Mouse (Mus musculus) lung, adult 18-20 months (tissue): Measurements from ENCODE around the gene Gm17324.
"Not testable (repeated sequence)": the region's sequence is repeated elsewhere in the genome, so short reads cannot be mapped to it uniquely, and the experiment has no call there.

ENCODE experiments used
- DNase-seq, 2 experiments: peaks; one replicate each; pipeline ENCODE4 v3.0.0; 2022; ENCODE audit warnings: mixed read lengths in 2 of 2

Gene Gm17324

DNA sequence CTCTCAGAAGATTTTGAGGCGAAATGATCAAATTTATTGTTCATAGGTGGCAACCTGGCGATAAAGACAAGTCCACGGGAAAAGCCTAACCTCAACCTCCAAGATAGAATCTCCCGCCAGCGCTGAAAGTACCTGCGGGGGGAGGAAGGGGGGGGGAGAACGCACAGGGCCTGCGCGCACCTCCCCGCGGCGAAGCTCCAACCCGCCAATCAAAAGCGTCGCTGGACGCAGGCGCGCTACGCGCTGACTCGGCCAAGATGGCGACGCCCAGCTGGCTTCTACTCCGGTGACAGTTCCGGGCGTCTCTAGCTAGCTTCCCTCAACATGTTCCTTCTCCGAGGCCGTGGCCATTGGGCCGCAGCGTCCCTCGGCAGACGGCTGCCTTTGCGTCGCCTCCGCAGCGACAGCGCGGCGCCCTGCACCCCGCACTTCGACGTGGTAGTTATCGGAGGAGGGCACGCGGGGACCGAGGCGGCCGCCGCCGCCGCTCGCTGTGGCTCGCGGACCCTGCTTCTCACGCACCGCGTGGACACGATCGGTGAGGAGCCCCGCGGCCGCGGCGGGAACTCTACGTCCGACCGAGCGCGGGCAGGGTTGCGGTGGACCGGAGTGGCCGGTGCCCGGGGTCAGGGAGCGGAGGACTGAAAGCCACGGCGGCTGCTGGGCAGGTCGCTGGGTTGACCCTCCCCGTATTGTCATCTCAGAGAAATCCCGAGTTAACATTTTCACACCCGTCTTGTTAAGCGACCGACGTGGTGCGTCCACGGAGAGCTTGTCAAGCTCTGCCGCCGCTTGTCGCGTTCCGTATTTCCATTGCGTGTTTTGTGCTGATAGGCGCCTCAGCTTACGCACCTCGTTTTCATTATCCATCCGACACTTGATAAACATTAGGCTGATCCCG, at the start of gene Gm17324, which contains the start of gene Mto1:
Gene Gm17324 (minus strand): TSS at position 814 of the 901 bp plus-strand sequence.
Gene Mto1 (plus strand): TSS at position 236 of the 901 bp plus-strand sequence.
- DNase-seq = peak; percentile 86 to 88

DNA sequence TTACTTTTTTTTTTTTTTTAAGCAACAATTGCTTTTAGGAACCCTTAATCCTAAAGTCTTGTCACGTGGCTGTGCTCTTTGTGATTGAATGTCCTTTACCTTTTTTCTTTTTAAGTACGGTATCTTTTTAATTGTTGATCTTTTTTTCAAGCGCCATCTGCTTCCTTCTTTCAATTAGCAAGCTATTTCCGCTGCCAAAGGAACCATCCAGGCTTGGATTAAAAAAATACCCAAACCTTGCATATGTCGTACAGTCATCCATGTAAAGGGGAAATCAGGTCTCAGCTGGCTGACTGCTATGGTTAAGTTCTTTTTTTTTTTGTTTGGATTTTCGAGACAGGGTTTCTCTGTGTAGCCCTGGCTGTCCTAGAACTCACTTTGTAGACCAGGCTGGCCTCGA, 44.6 kb upstream of the Gm17324 start:
- DNase-seq = no peak

DNA sequence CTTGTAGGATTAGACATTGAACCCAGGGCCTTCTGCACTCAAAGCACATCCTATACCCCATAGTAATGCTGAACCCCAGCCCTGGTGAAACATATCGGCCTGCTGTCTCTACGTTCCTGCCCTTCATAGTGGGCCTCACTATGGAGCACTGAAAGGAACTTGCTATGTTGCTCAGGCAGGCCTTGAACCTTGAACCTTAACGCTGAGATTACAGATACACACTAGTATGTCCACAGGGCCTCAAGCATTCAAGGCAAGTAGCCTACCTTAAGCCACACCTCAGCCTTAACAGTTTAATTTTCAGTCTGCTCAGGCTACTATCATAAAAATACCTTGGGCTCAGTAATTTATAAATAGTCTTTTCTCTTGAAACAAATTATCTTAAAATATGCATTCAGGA, 43.7 kb upstream of the Gm17324 start:
- DNase-seq = no peak

DNA sequence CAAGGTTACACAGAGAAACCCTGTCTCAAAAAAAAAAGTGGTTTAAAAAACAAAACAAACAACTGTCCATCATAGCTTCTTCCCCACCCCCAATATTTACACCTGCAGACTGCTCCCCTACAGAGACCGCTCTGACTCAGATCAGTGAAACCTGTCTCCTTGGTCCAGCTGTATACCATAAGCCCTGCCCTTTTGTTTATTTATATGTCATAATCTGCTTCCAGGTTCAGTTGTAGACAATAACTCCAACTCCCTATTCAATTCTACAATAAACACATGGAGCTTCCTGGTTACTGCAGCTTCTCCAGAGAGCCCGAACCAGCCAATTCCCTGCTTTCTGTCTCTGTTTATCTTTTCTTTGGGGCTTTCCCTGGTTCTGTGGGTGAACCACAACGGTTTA, 42.6 kb upstream of the Gm17324 start:
- DNase-seq = no peak

DNA sequence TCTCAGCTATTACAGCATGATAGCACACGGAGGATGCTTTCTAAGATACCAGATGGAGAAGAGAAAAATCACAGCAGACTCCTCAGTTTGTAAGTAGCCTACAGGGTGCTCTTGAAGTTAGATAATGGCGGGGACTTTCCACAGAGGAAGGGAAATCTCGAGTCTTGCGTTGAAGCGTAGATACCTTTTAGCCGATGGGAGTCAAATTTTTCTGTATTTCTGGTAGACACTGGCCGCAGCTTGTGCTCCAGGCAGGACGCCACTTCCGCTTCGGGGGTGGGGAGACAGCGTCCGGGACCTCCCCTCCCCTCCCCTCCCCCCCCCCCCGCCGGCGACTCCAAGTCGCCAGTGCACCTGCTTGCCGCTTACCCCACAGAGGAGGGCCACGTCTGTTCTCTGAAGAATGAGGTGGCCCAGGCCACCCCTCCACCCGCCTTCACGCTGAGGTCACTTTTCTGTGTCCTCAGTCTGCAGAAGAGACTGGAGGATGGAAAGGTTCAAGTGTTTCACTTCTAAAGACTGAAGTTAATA, 40.4 kb upstream of the Gm17324 start, which contains the start of gene Eef1a1:
Gene Eef1a1 (minus strand): TSS at position 262 of the 531 bp plus-strand sequence.
- peak; percentile 71 to 72 for DNase-seq

DNA sequence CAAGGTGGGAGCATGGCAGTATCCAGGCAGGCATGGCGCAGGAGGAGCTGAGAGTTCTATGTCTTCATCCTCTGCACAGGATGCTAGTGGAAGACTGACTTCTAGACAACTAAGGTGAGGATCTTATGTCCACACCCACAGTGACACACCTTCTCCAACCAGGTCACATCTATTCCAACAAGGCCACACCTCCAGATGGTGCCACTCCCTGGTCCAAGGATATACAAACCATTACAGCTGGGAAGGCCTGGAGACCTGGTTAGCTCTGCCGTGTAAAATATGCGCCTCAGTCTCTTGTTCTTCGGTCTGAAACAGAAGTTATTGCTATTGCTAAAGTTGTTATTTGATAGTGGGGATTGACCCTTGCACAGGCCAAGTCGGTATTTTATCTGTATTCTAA, 39.4 kb upstream of the Gm17324 start:
- DNase-seq = not testable (repeated sequence)

DNA sequence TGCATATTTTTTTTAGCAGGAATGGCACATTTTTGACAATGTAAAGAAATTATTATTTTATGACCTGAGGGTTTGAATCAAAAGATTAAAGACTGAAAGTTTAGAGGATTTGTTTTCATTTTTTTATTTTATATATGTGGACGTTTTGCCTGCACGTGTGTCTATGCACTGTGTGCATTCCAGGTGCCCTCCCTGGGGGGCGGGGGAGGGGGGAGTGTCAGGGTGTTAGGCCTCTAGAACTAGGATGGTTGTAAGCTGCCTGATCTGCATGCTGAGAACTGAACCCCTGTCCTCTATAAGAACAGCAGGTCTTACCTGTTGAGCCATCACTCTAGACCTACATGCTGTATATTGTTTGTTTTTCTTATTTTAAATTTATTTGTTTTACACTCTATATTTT, 36.1 kb upstream of the Gm17324 start:
- DNase-seq = no peak

DNA sequence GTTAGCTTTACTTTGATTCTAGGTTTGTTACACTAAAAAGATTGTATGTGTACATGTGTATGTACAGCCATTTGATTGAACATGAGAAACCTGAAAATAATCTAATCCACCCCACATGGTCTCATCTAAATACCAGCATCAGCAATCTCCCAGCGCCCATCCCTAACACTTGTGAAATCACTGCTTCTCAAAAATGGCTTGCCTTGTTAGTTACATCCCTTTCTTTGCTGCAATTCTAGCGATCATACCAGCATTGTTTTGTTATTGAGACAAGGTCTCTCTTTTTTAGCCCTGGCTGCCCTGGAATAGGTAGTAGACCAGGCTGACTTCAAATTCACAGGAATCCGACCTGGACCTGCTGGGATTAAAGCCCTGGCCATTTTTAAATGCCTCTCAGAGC, 33.8 kb upstream of the Gm17324 start:
- peak in 1 of 2 experiments; percentile 18 for DNase-seq

DNA sequence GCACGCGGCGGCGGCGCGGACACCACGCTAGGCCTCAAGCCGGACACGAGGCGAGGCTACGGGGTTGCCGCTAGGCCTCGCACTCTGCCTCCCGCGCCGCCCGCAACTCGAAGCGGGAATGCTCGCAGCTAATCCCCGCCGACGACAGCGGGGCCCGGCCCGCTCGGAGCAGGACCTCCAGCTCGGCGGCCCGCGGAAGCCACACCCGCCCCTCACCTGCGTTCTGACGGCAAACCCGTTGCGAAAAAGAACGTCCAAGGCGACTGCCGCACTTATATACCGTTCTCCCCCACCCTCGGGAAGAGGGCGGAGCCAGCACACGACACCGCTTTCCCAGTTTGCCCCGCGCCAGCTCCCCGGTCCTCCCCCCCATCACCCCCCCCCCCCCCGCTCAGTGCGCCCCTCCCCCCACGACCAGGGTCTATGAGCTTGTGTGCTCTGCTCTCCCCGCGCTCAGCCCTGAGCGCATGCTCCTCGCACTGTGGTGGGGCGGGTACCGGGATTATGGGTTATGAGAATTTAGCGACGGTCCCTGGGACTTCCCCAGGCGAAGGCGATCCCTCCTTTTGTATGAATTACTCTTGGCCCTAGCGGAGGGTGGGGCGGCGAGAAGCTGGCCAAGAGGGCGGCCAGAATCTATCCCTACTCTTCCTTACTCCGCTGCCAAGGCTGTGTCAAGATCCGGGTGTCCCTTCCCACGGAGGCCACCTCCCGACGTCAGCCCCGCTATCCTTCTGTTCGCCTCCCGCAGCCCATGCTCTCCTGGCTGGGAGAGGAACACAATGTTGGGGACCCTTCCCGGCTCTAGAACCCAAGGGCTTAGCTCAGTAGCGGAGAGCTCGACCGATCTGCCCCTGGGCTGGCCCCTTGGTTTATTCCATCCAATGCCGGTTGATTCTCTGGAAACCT, 33.1 kb upstream of the Gm17324 start:
- peak; percentile 98 to 99 for DNase-seq

DNA sequence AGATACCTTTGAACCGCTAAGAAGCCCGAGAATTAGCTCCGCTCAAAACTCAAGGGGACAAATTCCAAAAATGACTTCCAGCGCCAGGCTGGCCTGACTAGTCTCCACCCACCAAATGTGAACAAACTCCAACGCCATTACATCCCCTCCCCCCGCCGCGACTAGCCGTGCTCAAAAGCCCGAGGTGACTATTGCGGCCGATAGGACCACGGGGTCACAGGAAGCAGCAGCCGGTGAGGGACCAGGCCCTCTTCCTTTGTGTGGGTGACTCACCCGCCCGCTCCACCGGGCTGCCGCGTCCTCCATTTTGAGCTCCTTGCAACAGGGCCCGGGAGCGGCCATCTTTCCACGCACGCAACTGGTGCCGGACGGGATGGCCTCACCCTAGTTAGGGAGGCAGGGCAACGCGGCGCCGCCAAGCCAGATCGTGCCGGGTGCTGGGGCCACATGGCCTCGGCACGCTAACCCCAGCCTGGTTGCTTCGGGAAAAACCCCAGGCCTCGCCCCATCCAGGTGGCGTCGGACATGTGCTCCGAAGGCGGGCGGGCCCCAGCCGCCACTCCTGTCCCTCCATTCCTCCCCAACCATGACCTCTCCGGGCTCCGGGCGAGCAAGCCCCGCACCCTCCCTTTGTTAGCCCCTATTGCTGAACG, 32.2 kb upstream of the Gm17324 start:
- peak; percentile 77 to 83 for DNase-seq

DNA sequence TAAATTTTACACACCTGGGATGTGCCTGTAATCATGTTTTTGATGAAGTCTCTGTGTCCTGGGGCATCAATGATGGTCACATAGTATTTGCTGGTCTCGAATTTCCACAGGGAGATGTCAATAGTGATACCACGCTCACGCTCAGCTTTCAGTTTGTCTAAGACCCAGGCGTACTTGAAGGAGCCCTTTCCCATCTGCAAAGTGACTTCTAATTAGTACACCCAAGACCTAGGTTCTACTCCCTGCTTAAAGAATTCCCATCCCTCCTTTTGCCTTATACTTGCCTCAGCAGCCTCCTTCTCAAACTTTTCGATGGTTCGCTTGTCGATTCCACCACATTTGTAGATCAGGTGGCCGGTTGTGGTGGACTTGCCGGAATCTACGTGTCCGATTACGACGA, 31.6 kb upstream of the Gm17324 start:
- DNase-seq = not testable (repeated sequence)

DNA sequence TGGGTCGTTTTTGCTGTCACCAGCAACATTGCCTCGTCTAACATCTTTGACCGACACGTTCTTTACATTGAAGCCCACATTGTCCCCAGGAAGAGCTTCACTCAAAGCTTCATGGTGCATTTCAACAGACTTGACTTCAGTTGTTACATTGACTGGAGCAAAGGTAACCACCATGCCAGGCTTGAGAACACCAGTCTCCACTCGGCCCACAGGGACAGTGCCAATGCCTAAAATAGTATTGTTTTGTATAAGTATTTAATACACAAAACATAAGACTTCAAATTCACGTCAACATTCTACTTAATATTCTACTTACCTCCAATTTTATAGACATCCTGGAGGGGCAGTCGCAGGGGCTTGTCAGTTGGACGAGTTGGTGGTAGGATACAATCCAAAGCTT, 30.7 kb upstream of the Gm17324 start:
- not testable (repeated sequence) for DNase-seq

DNA sequence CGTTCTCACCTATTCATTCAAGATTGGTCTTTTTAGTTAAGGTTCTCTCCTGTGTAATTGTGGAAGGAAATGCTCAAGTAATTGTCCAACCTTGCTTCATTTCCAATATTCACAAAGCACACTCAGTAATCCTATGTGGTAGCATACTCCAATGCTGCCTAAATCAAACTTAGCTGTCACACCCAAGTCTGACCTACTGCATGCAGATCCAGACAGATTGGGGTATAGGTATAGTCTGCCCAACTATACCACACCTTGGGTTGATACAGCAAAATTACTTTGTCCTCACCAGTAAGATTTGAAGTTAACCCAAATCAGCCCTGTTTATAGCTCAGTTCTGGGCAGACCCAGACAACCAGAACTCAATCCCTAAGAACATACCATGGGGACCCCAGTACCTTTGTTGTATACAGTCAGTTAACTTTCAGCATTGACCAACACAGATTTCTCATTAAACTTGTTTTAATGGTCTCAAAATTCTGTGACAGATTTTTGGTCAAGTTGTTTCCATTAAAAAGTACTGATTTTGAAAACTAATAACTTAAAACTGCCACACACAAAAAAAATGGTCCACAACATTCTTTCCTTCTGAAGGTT, 29.5 kb upstream of the Gm17324 start:
- not testable (repeated sequence) for DNase-seq

DNA sequence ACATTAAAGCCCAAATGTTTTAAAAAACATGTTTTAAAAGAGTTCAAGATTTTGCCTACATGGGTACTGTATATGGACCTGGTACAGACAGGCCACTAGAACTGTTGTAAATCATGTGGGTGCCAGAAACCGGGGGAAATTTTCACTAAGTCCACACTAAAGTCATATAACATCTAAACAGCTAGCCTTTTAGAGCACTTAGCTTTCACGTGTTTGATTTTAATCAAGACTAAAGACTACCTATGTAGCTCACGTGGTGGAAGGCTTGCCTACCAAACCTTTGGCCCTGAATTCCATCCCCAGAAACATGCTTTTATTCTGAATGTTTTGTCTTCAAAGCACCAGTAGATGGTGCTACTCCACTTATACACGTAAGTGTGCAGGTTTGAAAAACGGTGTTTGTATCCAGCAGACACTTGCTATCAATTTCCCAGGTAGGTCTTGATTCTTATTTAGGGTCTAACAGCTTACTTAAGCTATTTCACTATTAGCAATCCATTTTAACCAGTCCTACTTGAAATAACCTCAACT, 28.5 kb upstream of the Gm17324 start:
- DNase-seq = no peak

DNA sequence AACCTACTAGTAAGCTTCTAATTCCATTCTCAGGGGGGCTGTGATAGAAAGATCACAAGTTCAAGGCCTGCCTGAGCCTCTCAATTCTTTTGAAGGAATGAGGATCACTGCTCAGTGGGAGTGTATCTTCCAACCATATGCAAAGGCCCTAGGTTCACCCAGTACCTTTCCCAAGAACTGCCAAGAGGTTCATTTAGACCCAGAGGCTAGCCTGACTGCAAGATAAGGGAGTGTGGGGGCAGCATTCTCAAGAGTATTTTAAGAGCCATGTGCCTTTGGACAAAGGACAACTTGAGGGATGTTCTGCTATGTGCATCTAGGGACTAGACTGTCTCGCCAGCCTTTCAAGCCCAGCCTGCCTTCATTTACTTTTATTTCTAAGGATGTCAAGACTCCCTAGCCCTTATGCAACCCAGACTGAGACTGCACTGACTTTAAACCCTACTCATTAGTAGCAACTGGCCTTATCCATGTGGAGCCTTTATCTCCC, 28.0 kb upstream of the Gm17324 start:
- DNase-seq = no peak

DNA sequence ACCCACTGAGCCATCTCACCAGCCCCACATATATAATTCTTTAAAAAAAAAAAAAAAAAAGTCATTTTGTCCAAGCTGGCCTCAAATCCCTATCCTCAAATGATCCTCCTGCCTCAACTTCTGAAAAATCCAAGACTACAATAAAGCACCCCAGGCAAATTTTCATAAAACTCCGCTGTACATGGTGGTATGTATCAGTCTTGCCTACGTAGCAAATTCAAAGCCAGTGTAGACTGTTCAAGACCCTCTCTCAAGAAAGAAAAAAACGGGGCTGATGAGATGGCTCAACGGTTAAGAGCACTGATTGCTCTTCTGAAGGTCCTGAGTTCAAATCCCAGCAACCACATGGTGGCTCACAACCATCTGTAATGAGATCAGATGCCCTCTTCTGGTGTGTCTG, 27.3 kb upstream of the Gm17324 start:
- no peak for DNase-seq

DNA sequence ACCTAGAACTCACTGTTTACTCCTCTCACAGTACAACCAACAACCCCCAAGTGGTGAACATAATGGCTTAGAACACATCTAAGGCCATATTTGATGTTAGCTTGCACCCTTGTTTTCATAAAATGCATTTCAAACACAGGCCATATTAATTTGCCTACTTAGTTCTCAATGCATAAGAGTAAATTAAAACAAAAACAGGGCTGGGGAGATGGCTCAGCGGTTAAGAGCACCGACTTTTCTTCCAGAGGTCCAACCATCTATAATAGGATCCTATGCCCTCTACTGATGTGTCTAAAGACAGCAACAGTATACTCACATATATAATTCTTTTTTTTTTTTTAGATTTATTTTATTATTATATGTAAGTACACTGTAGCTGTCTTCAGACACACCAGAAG, 26.8 kb upstream of the Gm17324 start:
- DNase-seq = no peak

DNA sequence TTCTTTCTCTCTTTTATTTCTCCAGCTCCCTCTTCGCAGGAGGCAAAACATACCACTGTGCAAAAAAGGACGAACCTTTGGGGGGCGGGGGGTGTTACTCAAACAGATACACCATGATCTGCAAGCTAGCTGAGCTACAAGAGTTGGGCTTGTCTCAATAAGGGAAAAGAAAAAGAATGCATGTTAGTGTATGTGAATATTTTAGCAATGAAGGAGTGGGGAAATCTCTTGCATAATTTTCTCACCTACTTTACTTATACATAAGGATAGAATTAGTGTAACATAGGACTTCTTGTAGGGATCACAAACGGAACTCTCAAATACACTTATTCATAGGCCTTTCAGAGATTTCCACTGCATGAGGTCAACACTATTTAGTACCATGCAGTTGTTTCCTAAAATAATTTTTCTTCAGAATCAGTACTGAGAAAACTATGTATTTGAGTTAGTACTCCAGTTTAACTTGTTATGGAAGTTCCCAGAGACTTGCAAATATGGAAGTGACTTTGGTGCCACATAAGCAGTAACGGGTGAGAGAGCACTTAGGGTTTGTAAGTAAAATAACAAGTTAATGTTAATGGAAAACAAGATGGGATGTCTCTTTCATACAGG, 26.3 kb upstream of the Gm17324 start:
- DNase-seq = no peak

DNA sequence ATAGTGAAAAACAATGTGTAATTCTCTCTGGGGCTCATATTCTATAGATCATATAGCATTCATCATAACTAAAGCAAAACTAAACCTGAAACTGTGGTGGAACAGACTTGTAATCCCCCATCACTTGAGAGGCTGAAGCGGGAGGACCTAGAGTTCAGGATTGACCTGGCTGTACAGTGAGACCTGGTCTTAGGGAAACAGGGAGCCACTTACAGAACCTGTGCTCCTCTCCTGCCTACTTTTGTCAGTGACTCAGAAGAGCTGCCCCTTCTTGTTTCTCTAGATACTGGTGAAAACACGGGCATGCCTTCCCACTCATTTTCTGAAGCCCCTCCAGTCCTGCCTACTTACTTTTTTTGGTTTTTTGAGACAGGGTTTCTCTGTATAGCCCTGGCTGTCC, 25.7 kb upstream of the Gm17324 start:
- DNase-seq = no peak

DNA sequence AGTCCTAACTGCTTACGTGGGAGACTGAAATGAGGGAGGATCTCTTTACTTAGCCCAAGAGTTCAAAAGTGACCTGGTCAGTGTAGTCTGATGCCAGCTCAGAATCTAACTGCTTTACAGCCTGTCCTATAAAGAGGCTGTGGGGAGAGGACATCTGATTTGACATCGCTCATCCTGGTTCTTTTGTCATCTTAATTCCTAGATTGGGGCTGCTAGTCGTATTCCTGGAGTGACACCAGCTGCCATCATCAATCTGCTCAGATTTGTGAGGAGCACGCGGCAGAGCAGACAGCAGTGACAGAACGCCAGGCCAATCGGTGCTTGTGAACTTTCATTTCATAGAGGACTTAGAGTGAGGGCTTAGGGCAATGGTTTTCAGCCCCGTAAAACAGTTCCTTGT, 25.0 kb upstream of the Gm17324 start:
- no peak for DNase-seq

DNA sequence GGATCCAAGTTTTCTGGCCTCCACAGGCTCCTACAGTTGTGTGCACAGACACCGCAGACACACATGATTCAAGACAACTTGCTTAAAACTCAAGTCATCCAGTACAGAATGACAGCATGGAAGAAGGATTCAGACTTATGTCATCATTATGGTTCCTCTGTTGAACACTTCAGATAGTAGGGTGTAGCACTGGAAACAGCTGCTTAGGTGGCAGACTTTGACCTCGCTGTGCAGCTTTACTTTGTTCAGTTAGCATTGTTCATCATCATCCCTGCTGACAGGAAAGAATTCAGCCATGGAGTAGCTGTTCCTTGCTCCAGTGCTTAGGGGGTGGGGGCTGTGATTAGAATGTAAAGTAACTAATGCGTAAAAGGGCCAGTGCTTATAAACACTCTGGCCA, 17.1 kb upstream of the Gm17324 start:
- DNase-seq = no peak
